Mouse (Mus musculus): ENCODE data around the gene Tdg. TPM values are rescaled to one million over a fixed set of nuclear protein-coding genes. Genes with fewer than 3 reads are reported as not detected.
"Not testable (repeated sequence)": the region's sequence is repeated elsewhere in the genome, so short reads cannot be mapped to it uniquely, and the experiment has no call there.

The Tdg gene
- 158 and 159 TPM in 2 replicates for polyA plus RNA-seq (2015; fragmentation: Nextera tagmentation; extraction: Ambion mirVana)

DNA sequence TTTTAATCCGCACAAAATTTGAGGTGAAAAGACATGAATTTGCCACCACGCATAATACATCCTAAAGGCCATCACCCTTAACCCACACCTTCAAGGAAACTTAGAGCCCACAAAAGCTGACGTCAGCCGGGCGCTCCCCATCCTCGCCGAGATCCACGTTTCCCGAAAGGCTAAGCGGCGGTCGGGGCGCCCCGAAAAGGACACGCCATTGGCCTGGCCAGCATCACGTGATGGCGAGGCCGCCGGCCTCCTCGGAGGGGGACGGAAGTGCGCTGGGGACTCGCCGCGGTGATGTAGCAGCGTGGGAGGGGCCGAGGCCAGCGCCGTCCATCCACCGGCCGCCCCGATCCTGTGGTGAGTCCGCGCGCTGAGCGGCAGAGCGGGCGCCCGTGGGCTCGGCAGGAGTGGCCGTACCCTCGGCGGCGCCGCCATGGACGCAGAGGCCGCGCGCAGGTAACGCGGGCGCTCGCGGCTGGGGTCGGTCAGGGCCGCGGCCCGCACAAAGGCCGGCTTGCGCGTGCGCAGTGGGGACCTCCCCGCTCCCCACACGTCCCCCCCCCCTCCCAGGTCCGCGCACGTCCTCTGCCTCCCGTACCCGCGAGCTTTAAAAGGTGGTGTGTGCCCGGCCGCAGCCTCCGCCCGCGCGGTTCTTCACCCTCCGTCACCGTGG lies at the start of gene Tdg:
Gene Tdg (plus strand): TSS at position 243 of the 670 bp plus-strand sequence.
- Histone ChIP-seq H3K36me3 (ENCODE audit: insufficient read depth, low read length) (peaks cover 19% of the 10 kb centered on the region), H3K4me3 (ENCODE audit: low read length) (peak within 1 kb of the TSS; percentile 92), H3K27ac (ENCODE audit: low read length) (peak within 1 kb of the TSS; percentile 96), H3K4me2 (replicated peaks; ENCODE audit: low read depth, low read length) (peak within 1 kb of the TSS; percentile 90), H3K4me1 (ENCODE audit: insufficient read depth, low read length) (peaks cover 15% of the 10 kb centered on the region), H3K9ac (replicated peaks; ENCODE audit: low read length) (peak within 1 kb of the TSS; percentile 87)
- WGBS = under 1% methylated on average over 61 of the region's 78 CpGs
- not testable (repeated sequence) for H3K27me3 ChIP-seq (ENCODE audit: insufficient read depth, low read length); H3K9me3 ChIP-seq (ENCODE audit: low read length)
- peak; percentile 97 for ATAC-seq (ENCODE audit: low FRiP score, low TSS enrichment)

DNA sequence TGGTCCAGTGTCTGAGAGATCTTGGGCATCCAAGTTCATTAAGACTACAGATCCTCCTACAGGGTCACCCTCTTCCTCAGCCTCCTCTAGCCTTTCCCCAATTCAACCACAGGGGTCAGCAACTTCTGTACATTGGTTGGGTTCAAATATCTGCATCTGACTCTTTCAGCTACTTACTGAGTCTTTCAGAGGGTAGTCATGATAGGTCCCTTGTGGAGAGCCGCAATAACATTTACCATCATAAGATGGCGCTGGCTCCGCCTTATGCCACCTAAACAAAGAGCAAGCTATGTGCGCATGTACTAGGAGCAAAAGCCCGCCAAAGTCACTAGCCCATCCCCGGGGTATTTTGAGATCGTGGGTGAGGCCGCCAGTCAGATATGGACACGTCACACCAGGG lies 40.0 kb upstream of the Tdg start:
- WGBS = 85% methylated on average over 9 of the region's 9 CpGs
- ATAC-seq (ENCODE audit: low FRiP score, low TSS enrichment) = not testable (repeated sequence)

GRCm38 (mm10) chr10:82594421-82594820 lies 35.2 kb upstream of the Tdg start:
- not testable (repeated sequence) for H3K4me1 ChIP-seq (ENCODE audit: insufficient read depth, low read length); H3K4me3 ChIP-seq (ENCODE audit: low read length); H3K27ac ChIP-seq (ENCODE audit: low read length); H3K36me3 ChIP-seq (ENCODE audit: insufficient read depth, low read length); H3K27me3 ChIP-seq (ENCODE audit: insufficient read depth, low read length); H3K9me3 ChIP-seq (ENCODE audit: low read length); ATAC-seq (ENCODE audit: low FRiP score, low TSS enrichment); H3K9ac ChIP-seq (replicated peaks; ENCODE audit: low read length); H3K4me2 ChIP-seq (replicated peaks; ENCODE audit: low read depth, low read length)
- WGBS = 74% methylated on average over 4 of the region's 4 CpGs

More for the DNA sequence above, 40.0 kb upstream of the Tdg start:
- not testable (repeated sequence) for H3K4me1 ChIP-seq (ENCODE audit: insufficient read depth, low read length); H3K27ac ChIP-seq (ENCODE audit: low read length); H3K36me3 ChIP-seq (ENCODE audit: insufficient read depth, low read length); H3K4me3 ChIP-seq (ENCODE audit: low read length); H3K4me2 ChIP-seq (replicated peaks; ENCODE audit: low read depth, low read length); H3K27me3 ChIP-seq (ENCODE audit: insufficient read depth, low read length); H3K9ac ChIP-seq (replicated peaks; ENCODE audit: low read length); H3K9me3 ChIP-seq (ENCODE audit: low read length)

DNA sequence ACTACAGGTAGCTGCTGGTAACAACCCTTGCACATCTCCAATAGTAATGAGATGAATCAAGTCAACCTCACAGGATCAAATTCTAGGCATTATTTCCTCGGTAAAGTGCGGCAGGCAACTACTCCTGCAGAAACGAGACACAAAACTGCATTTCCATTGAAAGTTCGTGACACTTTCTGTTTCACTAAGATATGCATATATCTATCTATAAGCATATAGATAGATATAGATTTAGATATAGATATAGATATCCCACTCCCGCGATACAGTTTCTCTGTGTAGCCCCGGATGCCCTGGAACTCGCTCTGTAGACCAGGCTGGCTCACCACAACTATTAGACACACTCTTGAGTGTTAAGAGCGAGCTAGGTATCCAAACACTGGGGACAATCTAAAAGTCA lies 7.4 kb upstream of the Tdg start:
- no peaks in the 10 kb centered on the region for H3K27me3 ChIP-seq (ENCODE audit: insufficient read depth, low read length)
- WGBS = 23% methylated on average over 9 of the region's 9 CpGs
- H3K9ac ChIP-seq (replicated peaks; ENCODE audit: low read length) = peak overlapping the region; percentile 85
- no peak for ATAC-seq (ENCODE audit: low FRiP score, low TSS enrichment)
- H3K9me3 ChIP-seq (ENCODE audit: low read length) = no peaks in the 10 kb centered on the region
- peak overlapping the region; percentile 67 for H3K4me2 ChIP-seq (replicated peaks; ENCODE audit: low read depth, low read length)
- H3K4me3 ChIP-seq (ENCODE audit: low read length) = peak overlapping the region; percentile 80
- H3K4me1 ChIP-seq (ENCODE audit: insufficient read depth, low read length) = 0 out of 2 replicates have a peak, but pooled peaks cover 5% of the 10 kb centered on the region
- 0 out of 2 replicates have a peak, but pooled peaks cover under 1% of the 10 kb centered on the region for H3K36me3 ChIP-seq (ENCODE audit: insufficient read depth, low read length)
- no peak overlapping the region for H3K27ac ChIP-seq (ENCODE audit: low read length)

DNA sequence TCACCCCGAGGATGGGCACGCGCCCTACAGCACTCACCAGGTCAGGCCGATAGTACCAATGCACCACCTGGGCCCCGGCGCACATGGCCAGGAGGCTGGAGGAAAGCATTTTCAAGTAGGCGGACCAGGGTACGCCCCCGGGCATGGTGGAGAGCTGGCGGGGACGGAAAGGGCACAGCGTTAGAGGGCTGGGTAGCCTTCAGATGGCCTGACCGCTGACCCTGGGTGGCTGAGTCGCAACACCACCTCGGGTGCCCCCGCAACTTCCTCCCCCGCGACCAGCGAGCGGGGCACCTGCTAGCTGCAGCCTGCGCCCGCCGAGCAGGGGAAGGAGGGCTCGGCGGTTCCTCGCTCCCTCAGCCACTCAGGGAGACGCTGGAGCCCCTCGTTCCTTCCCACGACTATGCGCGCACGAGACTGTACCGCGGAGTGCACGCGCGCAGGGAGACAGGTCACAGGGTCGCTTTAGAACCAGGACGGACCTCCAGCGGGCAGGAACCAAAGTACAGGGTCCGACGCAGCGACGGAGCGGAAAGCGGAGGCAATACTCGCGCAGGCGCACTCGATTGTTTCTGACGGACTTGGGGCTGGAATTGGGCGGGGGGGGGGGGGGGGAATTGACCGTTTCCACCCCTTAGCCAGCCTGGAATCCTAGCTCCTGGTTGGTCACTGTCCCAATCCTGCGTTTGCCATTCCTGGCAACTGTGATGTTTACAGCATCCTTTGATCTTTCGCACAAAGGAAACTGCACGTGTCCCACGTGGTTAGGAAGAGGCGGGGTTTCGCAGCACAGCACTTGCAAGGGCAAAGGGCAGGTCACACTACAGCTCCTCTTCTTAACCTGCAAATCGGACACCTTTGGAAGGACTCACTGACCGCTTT lies 6.7 kb upstream of the Tdg start, which contains the start of gene 1190007I07Rik:
Gene 1190007I07Rik (minus strand): TSS at position 558 of the 882 bp plus-strand sequence.
- Histone ChIP-seq H3K36me3 (ENCODE audit: insufficient read depth, low read length) (no peaks in the 10 kb centered on the region), H3K27ac (ENCODE audit: low read length) (peak within 1 kb of the TSS; percentile 87), H3K4me2 (replicated peaks; ENCODE audit: low read depth, low read length) (peak within 1 kb of the TSS; percentile 67), H3K9ac (replicated peaks; ENCODE audit: low read length) (peak within 1 kb of the TSS; percentile 85), H3K27me3 (ENCODE audit: insufficient read depth, low read length) (no peaks in the 10 kb centered on the region), H3K4me1 (ENCODE audit: insufficient read depth, low read length) (0 out of 2 replicates have a peak, but pooled peaks cover 5% of the 10 kb centered on the region), H3K4me3 (ENCODE audit: low read length) (peak within 1 kb of the TSS; percentile 80), H3K9me3 (ENCODE audit: low read length) (no peaks in the 10 kb centered on the region)
- peak; percentile 92 for ATAC-seq (ENCODE audit: low FRiP score, low TSS enrichment)
- WGBS = under 1% methylated on average over 48 of the region's 61 CpGs

DNA sequence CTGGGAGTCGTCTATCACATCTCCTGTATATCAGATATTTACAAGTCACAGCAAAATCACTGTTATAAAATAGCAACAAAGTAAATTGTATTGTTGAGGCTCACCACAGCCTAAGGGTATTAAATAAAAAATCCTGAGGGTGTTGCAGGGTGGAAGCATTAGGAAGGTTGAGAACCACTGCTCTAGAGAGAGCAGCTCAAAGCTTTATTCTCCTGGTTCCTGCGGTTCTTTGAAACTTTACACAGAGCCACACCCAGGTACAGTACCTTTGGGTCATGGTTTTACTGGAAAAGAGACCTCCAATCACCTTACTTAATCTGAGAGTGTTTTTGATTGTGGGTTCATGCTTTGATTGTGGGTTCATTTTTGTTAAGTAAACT lies 6.1 kb upstream of the Tdg start:
- H3K4me1 ChIP-seq (ENCODE audit: insufficient read depth, low read length); H3K36me3 ChIP-seq (ENCODE audit: insufficient read depth, low read length); H3K9me3 ChIP-seq (ENCODE audit: low read length); H3K27me3 ChIP-seq (ENCODE audit: insufficient read depth, low read length): not testable (repeated sequence)
- Histone ChIP-seq H3K9ac (replicated peaks; ENCODE audit: low read length) (peak overlapping the region; percentile 85), H3K27ac (ENCODE audit: low read length) (peak overlapping the region; percentile 87), H3K4me3 (ENCODE audit: low read length) (peak overlapping the region; percentile 80), H3K4me2 (replicated peaks; ENCODE audit: low read depth, low read length) (peak overlapping the region; percentile 67)
- peak; percentile 19; the same call in 1 of the 2 replicates for ATAC-seq (ENCODE audit: low FRiP score, low TSS enrichment)
- WGBS = 0% methylated on average over 2 of the region's 2 CpGs

- WGBS = 2% methylated on average over 11 of the region's 11 CpGs
- Histone ChIP-seq H3K27ac (ENCODE audit: low read length) (peak overlapping the region; percentile 96), H3K4me3 (ENCODE audit: low read length) (peak overlapping the region; percentile 92), H3K4me1 (ENCODE audit: insufficient read depth, low read length) (peaks cover 15% of the 10 kb centered on the region), H3K9me3 (ENCODE audit: low read length) (peaks cover 5% of the 10 kb centered on the region; the same call in 1 of the 2 replicates), H3K27me3 (ENCODE audit: insufficient read depth, low read length) (no peaks in the 10 kb centered on the region), H3K36me3 (ENCODE audit: insufficient read depth, low read length) (peaks cover 19% of the 10 kb centered on the region), H3K4me2 (replicated peaks; ENCODE audit: low read depth, low read length) (peak overlapping the region; percentile 90), H3K9ac (replicated peaks; ENCODE audit: low read length) (peak overlapping the region; percentile 87)
- ATAC-seq (ENCODE audit: low FRiP score, low TSS enrichment) = peak; percentile 58
Observed at GRCm38 (mm10) chr10:82629111-82629585, 480 bp upstream of the Tdg start.

DNA sequence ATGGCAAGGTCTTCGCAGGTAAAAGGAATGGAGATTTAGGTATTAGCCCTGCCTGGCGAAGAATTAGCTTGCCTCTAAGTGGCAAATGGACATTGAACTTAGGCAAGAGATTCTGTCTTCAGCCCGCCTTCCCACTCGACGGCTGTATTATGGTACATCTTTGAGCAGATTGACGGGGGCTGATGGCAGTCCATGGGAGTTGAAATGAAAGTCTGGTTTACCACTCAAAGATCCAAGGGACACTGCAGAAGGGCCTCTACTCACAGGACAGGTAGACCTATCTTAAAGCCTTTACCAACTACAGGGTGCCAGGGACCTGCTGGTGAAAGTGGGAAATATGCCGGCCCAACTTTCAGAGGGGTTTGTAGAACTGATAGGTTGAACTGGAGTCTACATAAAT lies 869 bp downstream of the Tdg start:
- peak overlapping the region; percentile 85 for H3K9ac ChIP-seq (replicated peaks; ENCODE audit: low read length)
- H3K4me3 ChIP-seq (ENCODE audit: low read length) = peak overlapping the region; percentile 92
- H3K36me3 ChIP-seq (ENCODE audit: insufficient read depth, low read length) = peaks cover 19% of the 10 kb centered on the region
- H3K4me1 ChIP-seq (ENCODE audit: insufficient read depth, low read length) = peaks cover 15% of the 10 kb centered on the region
- H3K9me3 ChIP-seq (ENCODE audit: low read length) = peaks cover 5% of the 10 kb centered on the region; the same call in 1 of the 2 replicates
- peak overlapping the region; percentile 96; the same call in 1 of the 2 replicates for H3K27ac ChIP-seq (ENCODE audit: low read length)
- H3K4me2 ChIP-seq (replicated peaks; ENCODE audit: low read depth, low read length) = peak overlapping the region; percentile 89
- ATAC-seq (ENCODE audit: low FRiP score, low TSS enrichment) = no peak
- WGBS = 15% methylated on average over 7 of the region's 7 CpGs
- H3K27me3 ChIP-seq (ENCODE audit: insufficient read depth, low read length) = no peaks in the 10 kb centered on the region

DNA sequence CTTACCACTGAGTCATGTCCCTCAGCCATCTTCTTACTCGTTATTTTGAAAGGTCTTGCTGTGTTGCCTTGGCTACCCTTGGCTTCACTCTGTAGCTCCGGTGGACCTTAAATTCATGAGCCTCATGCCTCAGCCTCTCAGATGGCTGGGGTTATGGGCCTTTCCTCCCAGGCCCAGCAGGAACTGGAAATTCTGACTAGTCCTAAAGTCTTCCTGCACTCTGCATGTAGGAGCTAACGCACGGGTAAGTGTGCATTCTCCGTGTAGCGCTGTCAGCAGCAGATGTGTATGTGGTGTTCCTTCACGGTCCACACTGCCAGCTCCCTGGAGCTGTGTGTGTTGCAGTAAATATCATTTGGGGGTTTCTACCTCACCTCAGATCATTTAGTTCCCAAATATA lies 1.5 kb downstream of the Tdg start:
- Histone ChIP-seq H3K9ac (replicated peaks; ENCODE audit: low read length) (no peak overlapping the region; the same call in 1 of the 2 replicates), H3K27ac (ENCODE audit: low read length) (no peak overlapping the region), H3K9me3 (ENCODE audit: low read length) (peaks cover 5% of the 10 kb centered on the region; the same call in 1 of the 2 replicates), H3K4me3 (ENCODE audit: low read length) (peak overlapping the region; percentile 92), H3K36me3 (ENCODE audit: insufficient read depth, low read length) (peaks cover 19% of the 10 kb centered on the region), H3K4me2 (replicated peaks; ENCODE audit: low read depth, low read length) (peak overlapping the region; percentile 89), H3K4me1 (ENCODE audit: insufficient read depth, low read length) (peaks cover 15% of the 10 kb centered on the region), H3K27me3 (ENCODE audit: insufficient read depth, low read length) (no peaks in the 10 kb centered on the region)
- 76% methylated on average over 7 of the region's 7 CpGs for WGBS
- ATAC-seq (ENCODE audit: low FRiP score, low TSS enrichment) = no peak

Measured in kidney, embryonic 16.5 days (tissue).